Mouse (Mus musculus): ENCODE data around the gene Styx. TPM values are rescaled to one million over a fixed set of nuclear protein-coding genes. Genes with fewer than 3 reads are reported as not detected.

Gene Styx
- polyA plus RNA-seq, 1 experiment, result 19.3 TPM

- Histone ChIP-seq H3K4me3 (ENCODE audit: low read depth, low read length) (no peak overlapping the region), H3K27me3 (ENCODE audit: control insufficient read depth, insufficient read depth, low read length) (no peaks in the 10 kb centered on the region), H3K4me1 (ENCODE audit: control insufficient read depth, insufficient read depth, insufficient read length, low read length) (no peaks in the 10 kb centered on the region), H3K27ac (ENCODE audit: insufficient read depth, low read depth, low read length) (no peak overlapping the region), H3K36me3 (ENCODE audit: control insufficient read depth, insufficient read depth, low read length) (peaks cover 13% of the 10 kb centered on the region)
- WGBS, result 90% methylated on average over 16 of the region's 16 CpGs
- TF ChIP-seq CTCF (IDR thresholded peaks at IDR 0.05; ENCODE audit: extremely low read depth, insufficient read length, insufficient replicate concordance, low read depth, low read length) (no peak), POLR2A (IDR thresholded peaks at IDR 0.05; ENCODE audit: low read depth, low read length) (no peak)
Observed at GRCm38 (mm10) chr14:45364211-45365195, 13.6 kb downstream of the Styx start.

- no peak overlapping the region for H3K27ac ChIP-seq (ENCODE audit: insufficient read depth, low read depth, low read length)
- WGBS, result 90% methylated on average over 6 of the region's 6 CpGs
Observed at GRCm38 (mm10) chr14:45365196-45365587, 14.3 kb downstream of the Styx start.

GRCm38 (mm10) chr14:45378771-45379170 is 27.9 kb downstream of the Styx start:
- peaks cover 16% of the 10 kb centered on the region for H3K36me3 ChIP-seq (ENCODE audit: control insufficient read depth, insufficient read depth, low read length)
- 25% methylated on average over 3 of the region's 3 CpGs for whole genome bisulfite sequencing
- peak overlapping the region; percentile 86 for H3K27ac ChIP-seq (ENCODE audit: insufficient read depth, low read depth, low read length)
- TF ChIP-seq CTCF (IDR thresholded peaks at IDR 0.05; ENCODE audit: extremely low read depth, insufficient read length, insufficient replicate concordance, low read depth, low read length), result no peak
- no peaks in the 10 kb centered on the region for H3K4me1 ChIP-seq (ENCODE audit: control insufficient read depth, insufficient read depth, insufficient read length, low read length)
- no peak overlapping the region for H3K4me3 ChIP-seq (ENCODE audit: low read depth, low read length)
- H3K27me3 ChIP-seq (ENCODE audit: control insufficient read depth, insufficient read depth, low read length), result no peaks in the 10 kb centered on the region

More at GRCm38 (mm10) chr14:45365196-45365587, 14.3 kb downstream of the Styx start:
- Histone ChIP-seq H3K4me3 (ENCODE audit: low read depth, low read length) (no peak overlapping the region), H3K36me3 (ENCODE audit: control insufficient read depth, insufficient read depth, low read length) (peaks cover 18% of the 10 kb centered on the region), H3K4me1 (ENCODE audit: control insufficient read depth, insufficient read depth, insufficient read length, low read length) (no peaks in the 10 kb centered on the region), H3K27me3 (ENCODE audit: control insufficient read depth, insufficient read depth, low read length) (no peaks in the 10 kb centered on the region)
- TF ChIP-seq CTCF (IDR thresholded peaks at IDR 0.05; ENCODE audit: extremely low read depth, insufficient read length, insufficient replicate concordance, low read depth, low read length) (no peak), POLR2A (IDR thresholded peaks at IDR 0.05; ENCODE audit: low read depth, low read length) (no peak)

GRCm38 (mm10) chr14:45380756-45381155 is 29.9 kb downstream of the Styx start:
- WGBS, result 78% methylated on average over 6 of the region's 6 CpGs
- Histone ChIP-seq H3K27me3 (ENCODE audit: control insufficient read depth, insufficient read depth, low read length) (no peaks in the 10 kb centered on the region), H3K4me1 (ENCODE audit: control insufficient read depth, insufficient read depth, insufficient read length, low read length) (no peaks in the 10 kb centered on the region), H3K36me3 (ENCODE audit: control insufficient read depth, insufficient read depth, low read length) (peaks cover 16% of the 10 kb centered on the region), H3K27ac (ENCODE audit: insufficient read depth, low read depth, low read length) (no peak overlapping the region), H3K4me3 (ENCODE audit: low read depth, low read length) (no peak overlapping the region)
- TF ChIP-seq POLR2A (IDR thresholded peaks at IDR 0.05; ENCODE audit: low read depth, low read length) (no peak), CTCF (IDR thresholded peaks at IDR 0.05; ENCODE audit: extremely low read depth, insufficient read length, insufficient replicate concordance, low read depth, low read length) (no peak)

GRCm38 (mm10) chr14:45382912-45383311 is 32.0 kb downstream of the Styx start:
- H3K27ac ChIP-seq (ENCODE audit: insufficient read depth, low read depth, low read length), result no peak overlapping the region
- WGBS, result 67% methylated on average over 4 of the region's 4 CpGs
- TF ChIP-seq POLR2A (IDR thresholded peaks at IDR 0.05; ENCODE audit: low read depth, low read length), result no peak
- TF ChIP-seq CTCF (IDR thresholded peaks at IDR 0.05; ENCODE audit: extremely low read depth, insufficient read length, insufficient replicate concordance, low read depth, low read length), result peak; percentile 62; the same call in 1 of the 2 replicates
- no peaks in the 10 kb centered on the region for H3K27me3 ChIP-seq (ENCODE audit: control insufficient read depth, insufficient read depth, low read length)
- peaks cover 16% of the 10 kb centered on the region for H3K36me3 ChIP-seq (ENCODE audit: control insufficient read depth, insufficient read depth, low read length)
- H3K4me3 ChIP-seq (ENCODE audit: low read depth, low read length), result no peak overlapping the region
- peaks cover 2% of the 10 kb centered on the region; the same call in 1 of the 2 replicates for H3K4me1 ChIP-seq (ENCODE audit: control insufficient read depth, insufficient read depth, insufficient read length, low read length)

GRCm38 (mm10) chr14:45385596-45385995 is 34.7 kb downstream of the Styx start:
- Histone ChIP-seq H3K27ac (ENCODE audit: insufficient read depth, low read depth, low read length) (no peak overlapping the region), H3K36me3 (ENCODE audit: control insufficient read depth, insufficient read depth, low read length) (peaks cover 9% of the 10 kb centered on the region), H3K27me3 (ENCODE audit: control insufficient read depth, insufficient read depth, low read length) (no peaks in the 10 kb centered on the region), H3K4me3 (ENCODE audit: low read depth, low read length) (no peak overlapping the region), H3K4me1 (ENCODE audit: control insufficient read depth, insufficient read depth, insufficient read length, low read length) (peaks cover 2% of the 10 kb centered on the region; the same call in 1 of the 2 replicates)
- 80% methylated on average over 2 of the region's 2 CpGs for WGBS
- TF ChIP-seq POLR2A (IDR thresholded peaks at IDR 0.05; ENCODE audit: low read depth, low read length) (no peak), CTCF (IDR thresholded peaks at IDR 0.05; ENCODE audit: extremely low read depth, insufficient read length, insufficient replicate concordance, low read depth, low read length) (no peak)

GRCm38 (mm10) chr14:45387480-45387879 is 36.6 kb downstream of the Styx start:
- 4% methylated on average over 2 of the region's 2 CpGs for WGBS
- TF ChIP-seq POLR2A (IDR thresholded peaks at IDR 0.05; ENCODE audit: low read depth, low read length), result no peak
- TF ChIP-seq CTCF (IDR thresholded peaks at IDR 0.05; ENCODE audit: extremely low read depth, insufficient read length, insufficient replicate concordance, low read depth, low read length), result no peak
- Histone ChIP-seq H3K4me1 (ENCODE audit: control insufficient read depth, insufficient read depth, insufficient read length, low read length) (peaks cover 2% of the 10 kb centered on the region; the same call in 1 of the 2 replicates), H3K36me3 (ENCODE audit: control insufficient read depth, insufficient read depth, low read length) (peaks cover 4% of the 10 kb centered on the region), H3K27me3 (ENCODE audit: control insufficient read depth, insufficient read depth, low read length) (no peaks in the 10 kb centered on the region), H3K4me3 (ENCODE audit: low read depth, low read length) (no peak overlapping the region), H3K27ac (ENCODE audit: insufficient read depth, low read depth, low read length) (peak overlapping the region; percentile 78)
